Mouse (Mus musculus): Measurements from ENCODE around the gene Gm11011.

DNA sequence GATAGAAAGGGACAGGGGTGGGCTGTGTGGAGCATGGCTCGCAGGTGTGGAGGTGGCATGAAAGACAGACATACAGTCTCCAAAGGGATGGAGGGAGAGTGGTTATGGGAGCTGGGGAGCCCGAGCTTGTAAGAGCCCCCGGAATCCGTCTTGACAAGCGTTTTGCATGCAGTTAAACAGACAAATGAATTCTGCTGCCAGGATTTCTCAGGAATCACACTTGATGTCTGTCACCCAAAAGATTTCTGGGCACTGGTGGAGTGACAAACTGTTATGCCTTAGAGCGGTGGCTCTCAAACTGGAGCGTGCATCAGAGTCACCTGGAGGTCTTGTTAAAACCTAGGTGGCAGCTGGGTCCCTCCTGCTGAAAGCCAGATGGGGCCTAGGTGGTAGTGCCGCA is 10.4 kb upstream of the Gm11011 start:
- no peak for TF ChIP-seq CTCF (IDR thresholded peaks at IDR 0.05; ENCODE audit: low read depth)
- TF ChIP-seq EP300 (IDR thresholded peaks at IDR 0.05; ENCODE audit: low read depth): no peak

Measured in liver, embryonic 14.5 days (tissue).